ENCODE assay signal across 8 mouse cellular contexts in genomic region chr16:95647854-95648253, GRCm38 (mm10). TPM values are rescaled to one million over a fixed set of nuclear protein-coding genes. Genes with fewer than 3 reads are reported as not detected.
DNase-seq lines count a peak whose midpoint lies in the region; ATAC-seq lines count a peak whose summit lies in the region.

No protein-coding gene starts in this region.

- H3K9me3 ChIP-seq in kidney, embryonic 16.5 days (ENCODE audit: low read length): no peaks in the 10 kb centered on the region
- no peaks in the 10 kb centered on the region for H3K9me3 ChIP-seq in limb, embryonic 15.5 days
- H3K9me3 ChIP-seq in neural tube, embryonic 15.5 days (replicated peaks): no peaks in the 10 kb centered on the region

- no peaks in the 10 kb centered on the region for H3K36me3 ChIP-seq in kidney, embryonic 16.5 days (ENCODE audit: insufficient read depth, low read length)
- no peaks in the 10 kb centered on the region for H3K36me3 ChIP-seq in limb, embryonic 15.5 days
- no peaks in the 10 kb centered on the region for H3K36me3 ChIP-seq in neural tube, embryonic 15.5 days

- H3K4me3 ChIP-seq in kidney, embryonic 16.5 days (ENCODE audit: low read length): no peak overlapping the region
- H3K4me3 ChIP-seq in limb, embryonic 15.5 days: no peak overlapping the region
- H3K4me3 ChIP-seq in neural tube, embryonic 15.5 days (replicated peaks): no peak overlapping the region

- no peak overlapping the region for H3K9ac ChIP-seq in kidney, embryonic 16.5 days (replicated peaks; ENCODE audit: low read length)
- H3K9ac ChIP-seq in limb, embryonic 15.5 days: no peak overlapping the region
- H3K9ac ChIP-seq in neural tube, embryonic 15.5 days (replicated peaks): no peak overlapping the region

- no peak overlapping the region for H3K4me2 ChIP-seq in kidney, embryonic 16.5 days (replicated peaks; ENCODE audit: low read depth, low read length)
- H3K4me2 ChIP-seq in limb, embryonic 15.5 days: no peak overlapping the region
- no peak overlapping the region for H3K4me2 ChIP-seq in neural tube, embryonic 15.5 days

- peak; percentile 62 for DNase-seq in 416B (ENCODE audit: low read depth)
- DNase-seq in adipocyte (ENCODE audit: low spot score): peak; percentile 63
- DNase-seq in embryo, embryonic 10.5 days (ENCODE audit: low spot score): peak; percentile 86
- DNase-seq in gastrocnemius, postnatal 4 days (ENCODE audit: low spot score in 2 of 2): peak; percentile 65 to 74
- DNase-seq in testis, postnatal 14 days (ENCODE audit: low spot score): peak; percentile 59

- no peak overlapping the region for H3K27ac ChIP-seq in kidney, embryonic 16.5 days (ENCODE audit: low read length)
- H3K27ac ChIP-seq in limb, embryonic 15.5 days: peak overlapping the region; percentile 47; the same call in 1 of the 2 replicates
- no peak overlapping the region for H3K27ac ChIP-seq in neural tube, embryonic 15.5 days (replicated peaks)

- peak; percentile 84 for ATAC-seq in kidney, embryonic 16.5 days (ENCODE audit: low FRiP score, low TSS enrichment)
- no peak for ATAC-seq in limb, embryonic 15.5 days (ENCODE audit: insufficient number of reproducible peaks, low FRiP score, low TSS enrichment, low read depth)
- ATAC-seq in neural tube, embryonic 15.5 days (ENCODE audit: low FRiP score): peak; percentile 70

- no peaks in the 10 kb centered on the region for H3K27me3 ChIP-seq in kidney, embryonic 16.5 days (ENCODE audit: insufficient read depth, low read length)
- H3K27me3 ChIP-seq in limb, embryonic 15.5 days: no peaks in the 10 kb centered on the region
- no peaks in the 10 kb centered on the region for H3K27me3 ChIP-seq in neural tube, embryonic 15.5 days (replicated peaks)

- H3K4me1 ChIP-seq in kidney, embryonic 16.5 days (ENCODE audit: insufficient read depth, low read length): peaks cover 4% of the 10 kb centered on the region; the same call in 1 of the 2 replicates
- H3K4me1 ChIP-seq in limb, embryonic 15.5 days: peaks cover 13% of the 10 kb centered on the region; the same call in 1 of the 2 replicates
- H3K4me1 ChIP-seq in neural tube, embryonic 15.5 days: no peaks in the 10 kb centered on the region

- 6% methylated on average over 13 of the region's 13 CpGs for WGBS in kidney, embryonic 16.5 days
- WGBS in limb, embryonic 15.5 days: 10% methylated on average over 13 of the region's 13 CpGs
- WGBS in neural tube, embryonic 15.5 days: 17% methylated on average over 13 of the region's 13 CpGs

RNA-seq across cellular contexts. Expression of gene Ets2, which starts 54.0 kb away (rescaled TPM):
- total RNA-seq in gastrocnemius, postnatal 4 days (2021): 10 to 100 TPM; 72.6 to 74.5 TPM
- 69.3 and 72.7 TPM in 2 replicates for polyA plus RNA-seq in kidney, embryonic 16.5 days (2015; fragmentation: Nextera tagmentation; extraction: Ambion mirVana)
- 103 and 109 TPM in 2 replicates for polyA plus RNA-seq in limb, embryonic 15.5 days (2015; fragmentation: Nextera tagmentation; extraction: Ambion mirVana)
- polyA plus RNA-seq in neural tube, embryonic 15.5 days (2015; fragmentation: Nextera tagmentation; extraction: Ambion mirVana): 30.6 and 40.2 TPM in 2 replicates
